Mouse (Mus musculus): ENCODE measurements around the gene Plgrkt. TPM values are rescaled to one million over a fixed set of nuclear protein-coding genes. Genes with fewer than 3 reads are reported as not detected.

Gene Plgrkt
- polyA plus RNA-seq (2015; fragmentation: Illumina TruSeq; extraction: RNeasy Lipid Tissue Mini Kit (QIAGEN cat#74804); ENCODE audit: low read depth, low replicate concordance), result 42.6 TPM

GRCm38 (mm10) chr19:29366969-29367622, at the start of gene Plgrkt, which contains the start of gene Cd274:
Plgrkt (minus strand) TSS chr19:29367390.
Cd274 (plus strand) TSS chr19:29367455.

DNA sequence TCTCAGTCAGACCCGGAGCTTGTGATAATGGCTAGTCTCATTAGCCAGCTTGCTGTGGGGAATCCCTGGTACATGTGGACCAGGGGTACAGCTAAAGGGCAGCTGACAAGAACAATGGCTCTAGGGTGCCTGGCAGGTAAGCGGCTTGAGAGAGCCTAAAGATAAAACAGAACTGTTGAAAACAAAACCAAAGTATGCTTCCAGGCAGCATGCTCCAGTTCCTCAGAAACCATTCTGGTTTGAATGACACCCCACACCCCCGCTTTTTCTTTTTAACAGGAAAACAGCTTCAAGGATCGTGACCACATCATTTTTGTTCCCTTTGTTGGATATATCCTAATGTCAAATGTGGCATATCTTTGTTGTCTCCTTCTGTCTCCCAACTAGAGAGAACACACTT, 43.4 kb upstream of the Plgrkt start, which contains the start of gene Pdcd1lg2:
Gene Pdcd1lg2 (plus strand): TSS at position 301 of the 400 bp plus-strand sequence.

DNA sequence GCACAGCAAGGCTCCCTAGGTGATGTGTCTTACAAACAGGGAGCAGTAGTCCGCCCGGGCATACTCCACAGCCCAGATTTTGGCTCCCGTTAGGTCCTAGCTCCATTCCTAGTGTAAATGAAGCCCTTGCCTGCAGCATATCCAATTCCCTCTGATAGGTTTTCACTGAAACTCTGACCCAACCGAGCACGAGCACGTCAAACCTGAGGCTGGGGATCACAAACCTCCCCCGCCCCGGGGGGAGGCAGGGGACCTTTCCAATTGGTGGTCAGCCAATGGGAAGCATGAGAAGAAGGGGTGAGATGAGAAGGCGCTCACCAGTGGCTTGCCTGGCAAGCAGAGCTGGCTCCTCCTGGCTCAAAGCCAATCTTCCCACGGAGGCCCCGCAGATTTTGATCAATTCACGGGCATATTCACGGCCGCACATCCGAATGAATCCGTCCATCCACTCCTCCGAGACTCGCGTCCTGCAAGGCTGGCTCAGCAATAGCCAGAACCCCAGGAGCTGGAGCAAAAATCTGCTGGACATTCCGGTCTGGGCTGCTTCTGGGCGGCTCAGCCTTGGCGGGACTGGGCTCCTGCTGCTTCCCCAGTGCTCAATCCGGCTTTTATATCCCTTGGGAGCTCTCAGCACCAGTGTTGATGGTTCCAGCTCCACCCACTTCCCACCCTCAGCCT, 33.0 kb downstream of the Plgrkt start, which contains the start of gene Rln1:
Gene Rln1 (minus strand): TSS at position 603 of the 678 bp plus-strand sequence.

GRCm38 (mm10) chr19:29325053-29325851, 41.9 kb downstream of the Plgrkt start, which contains the start of gene Insl6:
Insl6 (minus strand) TSS chr19:29325356.

Other genes with a start within 250 kb of the Plgrkt start
- 24.4 TPM for gene Jak2, start 115.6 kb downstream of the Plgrkt start, polyA plus RNA-seq (2015; fragmentation: Illumina TruSeq; extraction: RNeasy Lipid Tissue Mini Kit (QIAGEN cat#74804); ENCODE audit: low read depth, low replicate concordance)
- 1.8 TPM for gene Insl6, start 42.0 kb downstream of the Plgrkt start, polyA plus RNA-seq (2015; fragmentation: Illumina TruSeq; extraction: RNeasy Lipid Tissue Mini Kit (QIAGEN cat#74804); ENCODE audit: low read depth, low replicate concordance)
- 0.48 TPM for gene Rln1, start 32.7 kb downstream of the Plgrkt start, polyA plus RNA-seq (2015; fragmentation: Illumina TruSeq; extraction: RNeasy Lipid Tissue Mini Kit (QIAGEN cat#74804); ENCODE audit: low read depth, low replicate concordance)
- gene Cd274, start 65 bp upstream of the Plgrkt start, polyA plus RNA-seq (2015; fragmentation: Illumina TruSeq; extraction: RNeasy Lipid Tissue Mini Kit (QIAGEN cat#74804); ENCODE audit: low read depth, low replicate concordance), result 1.7 TPM
- not detected for gene Pdcd1lg2, start 43.5 kb upstream of the Plgrkt start, polyA plus RNA-seq (2015; fragmentation: Illumina TruSeq; extraction: RNeasy Lipid Tissue Mini Kit (QIAGEN cat#74804); ENCODE audit: low read depth, low replicate concordance)
- gene Ric1, start 154.9 kb upstream of the Plgrkt start, polyA plus RNA-seq (2015; fragmentation: Illumina TruSeq; extraction: RNeasy Lipid Tissue Mini Kit (QIAGEN cat#74804); ENCODE audit: low read depth, low replicate concordance), result 20.3 TPM

Measured in brain, adult 10 weeks (tissue).